Mouse (Mus musculus): ENCODE measurements at regions not wholly inside any gene's neighbourhood (a gene's known extent, or its start where the extent isn't known, plus 50 kb on each side); places are given as distances from the start of the nearest gene placed in this dataset.

GRCm38 (mm10) chr11:84760622-84761196 lies 58.6 kb downstream of the Mrm1 start:
- DNase-seq: no peak

DNA sequence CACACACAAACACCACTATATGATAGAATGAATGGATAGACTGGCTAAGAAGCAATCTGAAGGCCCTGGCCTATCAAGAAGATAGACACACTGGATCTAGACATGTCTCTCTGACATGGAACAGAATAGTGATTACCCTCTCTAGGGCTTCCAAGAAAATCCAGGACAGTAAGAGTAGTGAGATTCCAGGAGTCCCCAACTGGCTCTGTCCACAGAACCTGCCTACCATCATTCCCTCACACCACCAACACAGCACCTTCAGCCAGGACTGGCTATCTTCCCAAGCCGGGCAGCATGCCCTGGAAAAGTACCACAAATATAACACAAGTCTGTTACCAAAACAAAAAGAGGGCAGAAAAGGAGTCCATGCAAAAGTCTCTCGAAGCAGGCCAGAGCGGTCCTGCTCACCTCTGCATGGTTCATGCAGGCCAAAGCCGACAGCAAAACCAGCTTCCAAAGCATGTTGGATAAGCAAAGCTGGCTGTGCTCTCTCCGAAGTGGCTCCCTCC lies 59.8 kb downstream of the Mrm1 start:
- peak; percentile 46 for DNase-seq

- no peak for DNase-seq
Observed at GRCm38 (mm10) chr11:84752007-84752406, 67.3 kb downstream of the Mrm1 start.

- no peak for DNase-seq
Observed at GRCm38 (mm10) chr11:84749490-84750349, 69.6 kb downstream of the Mrm1 start.

GRCm38 (mm10) chr11:84738769-84739589 lies 80.3 kb downstream of the Mrm1 start:
- DNase-seq: peak; percentile 24

GRCm38 (mm10) chr11:84738128-84738527 lies 81.2 kb downstream of the Mrm1 start:
- DNase-seq: no peak

DNA sequence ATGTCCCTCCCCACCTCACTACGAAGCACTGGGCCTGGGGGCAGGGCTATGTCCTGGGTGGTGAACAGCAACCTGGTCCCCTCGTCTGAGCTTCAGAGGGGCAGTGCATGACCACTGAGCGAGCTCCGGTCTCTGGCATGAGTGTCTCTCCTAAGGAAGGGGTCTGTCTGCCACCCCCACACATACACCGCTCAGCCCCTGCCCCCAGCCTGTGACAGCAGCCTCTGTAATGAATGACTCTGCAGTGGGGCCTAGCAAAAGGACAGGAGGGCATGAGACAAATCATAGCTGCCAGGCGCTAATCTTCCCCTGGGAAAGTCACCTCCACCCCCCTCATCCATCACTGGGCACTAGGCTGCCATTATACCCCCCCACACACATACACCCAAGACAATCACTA lies 87.4 kb downstream of the Mrm1 start:
- DNase-seq: no peak

GRCm38 (mm10) chr11:84730218-84730617 lies 89.1 kb downstream of the Mrm1 start:
- no peak for DNase-seq

DNA sequence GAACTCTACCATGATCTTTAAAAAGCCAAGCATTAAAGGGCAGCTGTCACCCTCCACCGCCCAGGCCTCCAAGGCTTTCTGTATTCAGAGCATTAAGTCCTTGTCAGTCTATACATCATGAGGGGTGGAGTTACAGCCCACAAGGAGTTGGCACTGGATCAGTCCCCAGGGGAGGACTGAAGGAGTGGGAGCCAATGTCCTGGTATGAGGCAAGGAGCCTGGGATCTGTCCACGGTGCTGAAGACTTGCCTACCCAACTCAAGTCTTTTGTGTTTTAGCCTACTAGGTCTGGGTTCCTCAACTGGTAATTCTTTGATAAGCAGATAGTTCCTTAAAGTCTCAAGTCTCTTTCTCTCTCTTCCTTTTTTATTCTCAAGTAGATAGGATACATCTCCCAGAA lies 90.1 kb downstream of the Mrm1 start:
- peak; percentile 15 for DNase-seq

DNA sequence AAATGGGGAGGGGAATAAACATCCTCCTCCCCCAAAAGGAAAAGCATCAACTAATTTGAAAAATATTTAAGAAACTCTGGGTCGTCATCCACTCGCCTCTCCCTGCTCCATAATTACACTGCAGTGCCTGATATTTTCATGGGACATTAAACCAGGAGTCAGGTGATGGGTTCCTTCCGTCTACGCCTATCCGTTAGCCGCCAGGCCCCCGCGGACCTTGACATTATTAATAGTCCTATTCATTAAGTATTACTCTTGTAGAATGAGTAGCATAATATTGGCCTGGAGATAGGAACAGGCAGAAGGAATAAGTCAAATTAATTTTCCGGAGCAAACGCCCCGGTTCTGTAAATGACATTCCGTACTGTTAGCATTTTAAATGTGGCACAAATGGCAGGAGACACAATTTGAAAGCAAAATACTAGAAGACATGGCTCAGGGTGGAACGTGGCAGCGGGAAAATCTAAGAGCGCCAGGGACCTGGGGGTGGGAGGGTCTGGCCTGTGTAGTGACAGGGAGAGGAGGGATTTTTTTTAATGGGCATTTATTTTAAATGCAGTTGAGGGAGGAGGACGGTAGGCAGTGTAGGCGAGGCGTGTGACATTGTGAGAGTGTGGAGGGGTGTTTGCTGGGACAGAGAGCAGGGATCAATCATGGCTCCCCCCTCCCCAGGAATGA lies 93.2 kb downstream of the Mrm1 start:
- no peak for DNase-seq

DNA sequence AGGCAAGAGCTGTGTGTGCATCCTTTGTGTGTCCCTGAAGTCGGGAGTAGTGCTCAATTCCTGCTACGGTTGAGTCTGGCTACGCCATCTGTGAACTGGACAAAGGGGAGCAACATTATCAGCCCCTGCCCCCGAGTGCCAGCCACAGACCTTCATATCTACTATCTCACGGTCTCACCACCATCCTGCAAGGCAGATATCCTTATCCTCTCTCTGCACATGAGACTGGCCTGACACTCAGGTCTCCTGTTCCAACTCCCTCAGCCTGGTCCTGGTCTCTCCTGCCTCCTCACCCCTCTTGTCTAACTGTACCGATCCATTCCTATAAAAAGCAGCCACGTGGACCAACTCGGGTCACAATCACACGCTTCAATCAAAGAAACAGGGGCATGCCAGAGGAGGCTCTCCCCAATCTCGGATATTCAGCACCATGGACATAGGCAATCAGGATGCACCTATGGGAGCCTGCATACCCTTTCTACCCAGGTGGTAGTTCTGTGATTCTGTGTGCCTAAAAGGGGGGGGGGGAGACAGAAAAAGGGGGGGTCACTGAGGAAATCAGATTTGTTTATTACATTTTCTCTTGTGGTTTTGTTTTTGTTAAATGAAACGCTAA lies 94.0 kb downstream of the Mrm1 start:
- DNase-seq: no peak

GRCm38 (mm10) chr11:84724080-84724479 lies 95.2 kb downstream of the Mrm1 start:
- no peak for DNase-seq

DNA sequence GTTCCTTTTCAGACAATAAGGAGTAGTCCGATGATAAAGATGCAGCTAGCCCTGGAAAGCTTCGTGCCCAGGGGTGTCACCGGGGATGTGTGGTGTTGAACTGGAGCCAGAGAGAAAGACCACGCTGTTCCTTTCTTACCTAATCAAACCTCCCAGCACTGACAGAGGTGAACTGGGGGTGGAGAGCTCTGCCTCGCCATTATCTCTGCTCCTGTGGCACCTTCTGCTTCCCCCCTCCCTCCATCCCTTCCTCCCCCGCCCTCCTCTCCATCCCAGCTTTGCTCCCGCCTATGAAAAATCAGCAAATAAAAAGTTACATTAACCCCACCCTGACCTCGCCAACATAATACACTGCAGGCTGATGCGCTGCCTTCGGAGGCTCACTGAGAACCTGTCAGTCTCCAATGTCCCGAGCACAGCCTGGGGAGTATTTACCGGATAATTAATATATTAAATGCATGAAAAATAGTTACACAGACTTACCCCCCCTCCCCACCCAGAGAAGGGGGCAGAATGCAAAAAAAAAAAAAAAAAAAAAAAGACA lies 96.6 kb downstream of the Mrm1 start:
- DNase-seq: no peak

DNA sequence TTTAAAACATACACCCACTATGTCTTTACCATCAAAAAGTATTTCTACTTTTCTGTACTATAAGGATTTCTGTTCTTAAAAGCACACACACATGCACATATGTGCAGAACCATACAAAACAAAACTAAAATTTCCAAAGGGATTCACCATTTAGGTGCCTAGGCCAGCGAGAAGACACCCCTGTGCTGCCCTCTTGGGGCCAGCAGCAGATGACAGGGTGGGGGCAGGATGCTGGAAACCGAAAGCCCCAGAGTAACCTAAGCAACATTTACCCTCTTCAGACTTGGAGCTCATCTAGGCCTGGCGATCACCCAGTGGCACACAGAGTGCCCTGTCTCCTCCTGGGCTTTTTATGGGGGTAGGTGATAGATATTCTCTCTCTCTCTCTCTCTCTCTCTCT lies 97.3 kb downstream of the Mrm1 start:
- no peak for DNase-seq

DNA sequence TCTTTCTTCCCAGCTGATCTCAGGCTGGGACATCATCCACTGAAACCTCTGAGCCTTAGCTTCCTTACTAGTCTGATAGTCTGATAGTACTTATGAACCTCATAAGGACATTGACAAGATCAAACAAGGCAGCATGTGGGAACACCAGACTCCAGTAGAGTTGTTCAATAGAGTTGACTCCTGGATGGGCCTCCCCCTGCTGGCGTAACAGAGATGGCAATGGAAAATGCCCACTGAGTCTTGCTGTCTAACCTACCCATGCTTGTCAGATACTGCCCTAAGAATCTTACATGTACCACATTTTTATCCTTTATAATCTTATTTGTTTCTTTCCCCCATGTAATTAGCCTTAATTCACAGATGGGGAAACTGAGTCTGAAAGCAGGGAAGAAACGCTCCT lies 98.2 kb downstream of the Mrm1 start:
- DNase-seq: no peak

- no peak for DNase-seq
Observed at GRCm38 (mm10) chr11:84719781-84720180, 99.5 kb downstream of the Mrm1 start.

DNA sequence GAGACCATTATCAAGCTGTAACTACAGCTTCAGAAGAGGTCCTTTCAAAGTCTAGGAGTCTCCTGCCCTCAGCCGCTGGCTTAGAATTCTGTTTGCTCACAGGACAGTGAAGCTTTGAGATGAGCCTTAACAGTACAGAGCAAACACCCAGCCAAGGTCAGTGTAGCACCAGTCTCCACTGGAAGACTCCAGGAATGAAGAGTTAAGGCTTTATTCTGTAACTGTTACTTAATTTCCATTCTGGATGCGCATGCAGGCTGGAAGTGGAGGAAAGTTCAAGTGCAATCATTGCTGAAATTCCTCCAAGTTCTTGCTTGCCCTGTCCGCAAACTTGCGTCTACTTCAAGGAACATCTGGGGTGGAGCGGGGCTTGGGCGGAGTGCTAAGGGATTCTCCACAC lies 106.6 kb downstream of the Mrm1 start:
- no peak for DNase-seq

DNA sequence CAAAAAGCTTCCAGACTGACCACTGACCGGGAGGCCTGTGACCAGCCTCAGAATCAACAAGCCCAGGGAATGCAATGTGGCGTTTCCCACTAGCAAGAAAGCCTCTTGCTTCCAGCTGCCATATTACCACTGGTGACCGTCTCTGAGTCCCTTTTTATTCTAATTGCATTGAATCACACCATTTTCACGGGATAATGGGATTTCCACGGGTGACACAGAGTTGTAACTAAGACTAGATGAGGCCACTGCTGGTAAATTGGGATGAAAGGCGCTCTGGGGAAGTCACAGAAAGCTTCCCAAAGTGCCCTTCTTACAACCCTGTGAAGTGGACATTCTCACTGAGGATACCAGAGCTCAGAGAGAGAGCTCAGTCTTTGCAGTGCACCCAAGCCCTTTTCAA lies 107.4 kb downstream of the Mrm1 start:
- DNase-seq: no peak

DNA sequence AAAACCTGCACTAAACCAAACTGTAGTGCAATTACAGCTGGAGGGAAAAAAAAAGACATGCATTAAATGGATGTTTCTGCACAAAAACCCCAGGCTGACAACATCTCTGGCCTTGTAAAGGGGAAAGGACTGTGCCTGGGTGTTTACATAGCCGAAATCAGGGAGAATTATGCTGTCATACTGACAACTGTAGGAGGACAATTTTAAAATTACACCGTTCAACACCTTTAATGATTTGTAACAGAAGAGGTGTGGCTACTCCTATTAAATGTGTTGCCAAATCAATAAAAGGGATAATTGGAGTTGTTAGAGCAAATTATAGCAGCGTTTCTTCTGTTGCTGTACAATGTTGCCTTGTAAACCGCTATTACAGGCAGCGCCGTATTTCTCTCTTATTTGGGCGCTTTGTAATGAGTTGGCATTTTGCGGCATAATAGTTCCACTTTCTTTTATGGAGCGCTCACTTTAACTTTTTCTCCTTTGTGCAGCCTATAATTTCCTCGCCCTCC lies 111.0 kb downstream of the Mrm1 start:
- DNase-seq: no peak

DNA sequence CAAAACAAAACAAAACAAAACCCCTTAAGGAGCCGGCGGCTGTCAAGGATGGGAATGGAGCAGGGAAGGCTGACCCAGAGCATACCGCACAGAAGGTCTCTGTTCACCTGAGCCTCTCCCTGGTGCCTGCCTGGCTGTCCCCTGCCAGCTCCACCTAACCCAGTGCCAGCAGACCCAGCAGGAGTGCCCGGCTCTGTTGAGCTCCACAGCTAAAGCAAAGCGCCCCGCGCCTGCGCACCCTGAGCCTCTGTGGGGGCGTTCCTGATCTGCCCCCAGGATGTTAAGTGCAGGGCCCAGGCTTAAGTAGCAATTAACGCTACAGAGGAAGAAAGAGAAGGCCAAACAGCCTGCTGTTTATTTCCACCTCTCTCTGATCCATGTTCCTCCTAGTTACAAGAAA lies 111.5 kb downstream of the Mrm1 start:
- DNase-seq: no peak

DNA sequence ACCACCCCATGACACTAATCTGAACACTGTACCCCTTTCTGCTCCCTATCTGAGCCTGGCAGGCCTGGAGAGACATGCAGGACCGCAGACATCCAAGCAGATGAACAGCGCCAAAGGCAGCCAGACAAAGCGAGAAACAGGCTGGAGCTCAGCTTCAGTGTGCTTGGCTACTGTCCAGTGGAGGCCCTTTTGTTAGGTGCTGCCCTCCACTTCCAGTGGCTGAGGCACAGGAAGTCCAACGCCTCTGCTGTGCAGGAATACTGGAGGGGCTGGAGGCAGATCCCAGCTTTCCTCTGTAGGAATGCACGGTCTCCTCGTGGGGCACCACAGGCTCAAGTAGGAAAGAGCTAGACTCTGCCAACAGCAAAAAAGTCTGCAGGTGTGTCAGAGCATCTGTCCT lies 112.6 kb downstream of the Mrm1 start:
- no peak for DNase-seq
